Mouse (Mus musculus): ENCODE results near the gene Smg9.

Smg9 gene

DNA sequence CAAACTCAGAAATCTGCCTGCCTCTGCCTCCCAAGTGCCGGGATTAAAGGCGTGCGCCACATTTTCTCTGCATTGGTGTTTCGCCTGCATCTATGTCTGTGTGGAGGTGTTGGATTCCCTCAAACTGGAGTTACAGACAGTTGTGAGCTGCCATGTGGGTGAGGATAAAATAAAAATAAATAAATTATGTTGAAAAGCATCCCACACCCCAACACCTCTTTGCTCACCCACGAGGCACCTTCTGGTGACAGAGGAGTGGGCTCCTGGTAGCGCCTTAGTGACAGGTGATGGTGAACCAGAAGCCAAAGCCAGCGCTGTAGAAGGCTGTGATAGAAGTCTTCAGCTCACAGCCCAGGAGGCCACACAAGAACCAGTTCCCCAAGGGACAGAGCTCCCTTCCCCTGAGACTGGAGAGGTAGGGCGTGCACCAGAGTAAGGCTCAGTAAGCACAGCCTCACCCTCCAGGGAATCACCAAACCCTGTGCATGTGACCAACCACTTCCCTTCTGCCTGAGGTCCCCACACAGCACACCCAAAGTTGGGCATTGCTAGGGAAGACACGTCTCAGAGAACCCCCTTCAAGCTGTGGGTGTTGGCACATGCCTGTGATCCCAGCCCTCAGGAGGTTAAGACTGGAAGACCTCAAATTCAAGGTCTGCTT lies 46.0 kb downstream of the Smg9 start:
- DNase-seq (ENCODE audit: low spot score in 2 of 2): peak in 1 of 2 experiments; percentile 40

DNA sequence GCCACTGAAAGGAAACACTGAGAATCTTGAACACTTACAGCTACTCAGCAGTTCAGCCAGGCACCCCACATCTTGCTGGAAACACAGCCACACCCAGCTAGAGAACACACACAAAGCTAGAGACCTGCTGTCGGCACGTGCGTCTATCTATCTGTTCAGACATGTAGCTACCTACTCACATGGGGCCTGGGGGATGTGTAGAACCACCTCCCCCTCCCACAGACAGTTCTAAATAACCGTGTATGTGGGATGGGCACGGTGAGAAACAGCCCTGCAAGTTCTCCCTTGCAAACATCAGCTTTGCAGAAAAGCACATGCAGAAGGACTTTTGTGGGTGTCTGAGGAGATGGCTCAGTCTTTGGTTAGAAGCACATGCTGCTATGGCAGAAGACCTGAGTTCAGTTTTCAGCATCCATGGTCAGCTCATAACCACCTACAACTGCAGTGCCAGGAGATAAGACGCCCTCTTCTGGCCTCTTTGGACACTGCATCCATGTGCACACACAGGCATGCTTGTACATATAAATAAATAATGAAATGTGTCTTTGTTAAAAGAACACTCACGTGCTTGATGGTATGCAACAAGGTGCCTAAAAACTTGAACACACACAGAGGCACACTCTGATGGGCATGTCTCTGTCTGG lies 47.4 kb downstream of the Smg9 start:
- peak; percentile 44 to 73 for DNase-seq (ENCODE audit: low spot score in 2 of 2)

DNA sequence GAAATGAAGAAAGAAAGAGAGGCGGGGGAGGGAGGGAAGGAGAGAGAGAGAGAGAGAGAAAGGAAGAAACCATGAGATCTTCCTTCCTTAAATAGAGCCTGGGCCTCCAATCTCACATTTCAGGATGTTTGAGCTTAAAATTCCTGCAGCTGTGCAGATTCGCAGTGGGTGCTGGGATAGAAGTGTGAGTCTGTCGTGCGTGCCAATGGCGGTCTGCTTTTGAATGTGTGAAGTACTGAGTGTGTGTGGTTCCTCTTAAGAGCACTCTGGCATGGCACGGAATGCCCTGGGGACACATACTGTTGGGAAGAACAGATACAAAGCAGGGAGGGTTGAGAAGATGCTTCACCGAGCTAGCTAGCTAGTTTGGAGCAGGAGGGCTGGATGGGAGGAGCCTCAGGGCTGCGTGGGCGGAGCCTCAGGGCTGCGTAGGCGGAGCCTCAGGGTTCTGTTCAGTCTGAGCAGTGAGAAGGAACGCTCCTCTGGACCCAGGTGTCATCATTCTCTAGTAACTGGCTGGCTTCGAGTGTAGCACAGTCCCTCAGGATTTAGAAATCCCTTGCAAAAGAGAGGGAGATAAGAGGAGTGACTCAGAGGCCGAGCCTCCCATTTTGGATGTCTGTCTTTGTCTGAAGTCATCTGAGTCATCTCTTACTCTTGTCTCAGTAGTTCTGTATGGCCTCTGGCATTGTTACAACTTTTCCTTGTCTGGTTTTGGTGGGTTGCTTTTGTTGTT lies 49.5 kb downstream of the Smg9 start:
- peak; percentile 26 to 63 for DNase-seq (ENCODE audit: low spot score in 2 of 2)

DNA sequence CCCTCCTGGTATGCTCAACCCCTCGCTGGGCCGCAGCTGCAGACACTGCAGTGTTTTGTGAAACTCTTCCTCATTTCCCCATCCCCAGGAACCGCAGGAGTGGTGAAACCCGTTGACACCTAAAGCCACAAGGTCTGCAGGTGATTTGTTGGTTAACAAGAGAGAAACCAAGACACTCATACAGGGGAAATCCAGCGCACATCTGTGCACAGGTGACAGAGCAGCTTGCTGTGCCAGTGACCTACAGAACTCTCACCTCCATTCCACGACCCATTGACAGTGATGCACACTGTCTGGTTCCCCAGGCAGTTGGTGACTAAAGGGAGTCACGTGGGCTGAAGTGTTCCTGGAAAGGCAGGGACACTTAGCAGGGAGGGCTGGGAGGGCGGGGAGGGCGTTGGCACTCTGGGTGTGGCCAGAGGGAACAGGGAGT lies 51.2 kb downstream of the Smg9 start:
- no peak for DNase-seq (ENCODE audit: low spot score in 2 of 2)

DNA sequence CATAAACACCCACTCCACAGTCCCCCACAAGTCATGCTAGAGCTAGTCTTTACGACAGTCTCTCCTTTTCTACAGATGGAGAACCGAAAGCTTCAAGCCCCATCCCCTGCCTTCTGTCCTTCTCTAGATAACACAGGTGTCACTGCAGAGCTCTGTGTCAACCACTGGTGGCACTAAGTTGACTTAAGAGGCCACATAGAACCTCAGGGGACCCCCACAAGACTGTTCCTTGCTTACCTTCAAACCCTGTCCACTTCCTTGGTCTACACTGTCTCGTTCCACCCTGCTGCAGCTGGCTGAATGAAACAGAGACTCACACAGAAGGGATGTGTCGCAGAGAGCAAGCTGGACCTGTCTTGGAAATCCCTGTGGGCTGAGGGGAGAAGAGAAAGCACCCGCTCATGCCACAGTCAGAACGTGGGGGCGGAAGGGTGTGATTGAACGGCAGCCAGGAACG lies 52.5 kb downstream of the Smg9 start, which contains the start of gene Irgc1:
Gene Irgc1 (minus strand): TSS at position 443 of the 457 bp plus-strand sequence.
- peak in 1 of 2 experiments; percentile 26 for DNase-seq (ENCODE audit: low spot score in 2 of 2)

DNA sequence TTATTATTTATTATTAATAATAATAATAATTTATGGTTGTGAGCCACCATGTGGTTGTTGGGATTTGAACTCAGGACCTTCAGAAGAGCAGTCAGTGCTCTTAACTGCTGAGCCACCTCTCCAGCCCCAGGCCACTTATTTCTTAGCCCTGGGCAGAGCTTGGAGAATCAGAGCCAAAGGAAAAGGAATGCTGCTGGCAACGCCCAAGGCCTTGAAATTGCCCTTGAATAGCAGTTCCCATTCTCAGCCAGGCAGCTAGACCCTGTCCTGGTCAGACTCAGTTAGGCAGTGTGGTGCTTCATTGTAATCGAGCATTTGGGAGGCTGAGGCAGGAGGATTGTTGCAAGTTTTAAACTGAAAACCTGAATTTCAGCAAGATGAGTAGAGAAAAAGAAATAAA lies 54.8 kb downstream of the Smg9 start:
- no peak for DNase-seq (ENCODE audit: low spot score in 2 of 2)

DNA sequence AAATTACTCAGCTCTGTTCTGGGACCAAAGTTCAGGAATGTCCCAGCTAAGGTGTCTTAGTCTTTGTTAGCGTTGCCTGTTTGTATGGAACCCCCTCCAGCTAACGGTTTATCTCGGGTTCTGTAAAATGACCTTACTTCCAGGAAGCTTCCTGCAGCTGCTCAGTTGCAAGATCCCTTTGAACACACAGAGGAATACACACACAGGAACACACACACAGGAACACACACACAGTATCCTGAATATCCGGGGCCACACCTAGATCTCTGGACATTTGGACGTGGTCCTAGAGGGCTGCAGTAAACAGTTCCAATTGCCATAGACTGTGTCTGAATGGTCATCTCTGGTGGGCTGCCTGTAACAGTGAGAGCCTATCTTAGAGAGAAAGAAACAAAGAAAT lies 56.3 kb downstream of the Smg9 start:
- DNase-seq (ENCODE audit: low spot score in 2 of 2): no peak

DNA sequence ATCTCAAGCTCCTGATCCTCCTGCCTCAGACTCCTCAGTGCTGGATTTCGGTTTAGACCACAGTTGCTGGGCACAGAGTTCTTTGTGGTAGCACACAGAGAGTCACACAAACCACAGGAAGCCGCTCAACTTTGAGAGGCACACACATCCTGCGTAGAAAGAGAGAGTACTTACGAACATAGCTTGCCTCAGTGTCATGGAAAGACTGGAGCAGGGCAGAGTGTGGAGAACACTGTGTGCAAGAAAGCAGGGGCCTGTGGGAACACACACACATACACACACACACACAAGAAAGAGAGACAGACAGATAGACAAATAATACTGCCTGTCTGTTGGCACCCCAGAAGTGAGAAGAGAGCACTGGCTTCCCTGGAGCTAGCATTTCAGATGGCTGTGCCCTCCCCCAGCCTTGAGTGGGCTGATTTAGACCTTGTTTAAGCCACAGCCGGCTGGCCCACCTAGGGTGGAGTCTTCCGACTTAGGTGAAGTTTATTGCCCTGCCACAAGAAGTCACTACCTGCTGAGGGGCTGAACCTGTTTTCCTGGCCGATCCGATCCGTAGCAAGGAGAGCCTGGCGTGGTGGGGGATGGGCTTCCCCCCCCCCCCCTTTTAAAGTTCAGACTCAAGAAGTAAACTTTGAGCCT lies 58.4 kb downstream of the Smg9 start:
- DNase-seq (ENCODE audit: low spot score in 2 of 2): no peak

DNA sequence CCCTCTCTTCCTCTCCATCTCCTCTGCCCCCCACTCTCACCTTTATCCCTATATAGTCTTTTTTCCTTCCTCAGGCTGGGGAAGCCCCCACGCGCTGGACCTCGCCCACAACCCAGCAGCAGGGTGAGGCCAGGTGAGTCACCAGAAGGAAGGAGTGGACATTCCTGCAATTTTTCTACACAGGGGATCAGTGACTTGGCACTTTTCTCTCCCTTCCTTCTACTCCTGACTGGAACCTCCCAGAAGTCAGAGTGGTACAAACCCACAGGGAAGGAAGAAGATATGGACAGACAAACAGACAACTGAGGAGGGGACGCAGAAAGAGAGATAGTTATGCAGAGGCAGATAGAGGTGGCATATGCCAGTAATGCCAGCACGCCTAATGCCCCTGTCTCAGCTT lies 60.0 kb downstream of the Smg9 start:
- DNase-seq (ENCODE audit: low spot score in 2 of 2): no peak

DNA sequence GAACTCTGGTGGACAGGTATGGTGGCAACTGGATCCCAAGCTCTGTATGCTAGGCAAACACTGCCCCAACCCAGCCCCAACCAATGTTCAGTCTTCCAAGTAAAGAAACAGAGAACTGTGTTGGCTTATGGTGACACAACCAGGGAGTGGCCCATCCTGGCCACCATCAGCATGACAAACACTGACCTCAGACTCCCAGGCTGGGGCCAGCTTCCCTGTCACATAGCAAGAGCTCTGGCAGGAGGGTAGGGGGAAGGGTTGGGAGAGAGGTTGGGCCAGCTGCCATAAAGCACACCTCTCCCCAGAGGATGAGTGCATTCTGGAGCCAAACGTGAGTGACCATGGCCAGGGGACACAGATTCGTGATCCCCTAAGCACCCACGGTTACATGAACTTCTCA lies 60.4 kb downstream of the Smg9 start:
- no peak for DNase-seq (ENCODE audit: low spot score in 2 of 2)

DNA sequence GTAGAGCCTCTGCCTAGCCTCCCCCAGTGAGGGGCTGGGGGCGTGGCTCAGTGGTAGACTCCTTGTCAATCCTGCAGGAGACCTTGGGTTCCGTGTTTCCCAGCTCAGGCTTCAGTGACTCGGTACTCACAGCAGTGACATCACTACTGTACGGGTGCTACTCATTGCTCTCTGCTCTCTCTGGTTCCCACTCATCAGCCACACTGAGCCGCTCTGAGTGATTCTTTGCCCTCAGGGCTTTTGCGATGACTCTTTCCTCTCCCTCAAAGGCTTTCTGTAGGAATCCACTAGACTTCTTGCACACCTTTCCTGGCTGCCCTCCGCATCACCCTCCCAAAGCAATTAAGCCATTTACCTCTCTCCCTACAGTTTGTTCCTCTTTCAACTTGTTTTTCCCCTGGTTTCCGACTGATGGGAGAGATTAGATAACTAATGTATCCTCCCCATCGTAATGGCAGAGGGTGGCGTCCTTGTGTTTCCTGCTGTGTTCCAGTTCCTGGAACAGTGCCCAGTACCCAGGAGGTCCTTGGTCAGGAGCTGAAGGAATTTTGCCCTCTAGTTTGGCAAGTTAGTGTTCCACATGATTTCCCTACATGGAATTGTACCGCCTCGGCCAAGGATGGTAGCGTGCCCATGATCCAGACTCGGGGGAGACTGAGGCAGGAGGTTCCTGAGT lies 62.1 kb downstream of the Smg9 start:
- no peak for DNase-seq (ENCODE audit: low spot score in 2 of 2)

DNA sequence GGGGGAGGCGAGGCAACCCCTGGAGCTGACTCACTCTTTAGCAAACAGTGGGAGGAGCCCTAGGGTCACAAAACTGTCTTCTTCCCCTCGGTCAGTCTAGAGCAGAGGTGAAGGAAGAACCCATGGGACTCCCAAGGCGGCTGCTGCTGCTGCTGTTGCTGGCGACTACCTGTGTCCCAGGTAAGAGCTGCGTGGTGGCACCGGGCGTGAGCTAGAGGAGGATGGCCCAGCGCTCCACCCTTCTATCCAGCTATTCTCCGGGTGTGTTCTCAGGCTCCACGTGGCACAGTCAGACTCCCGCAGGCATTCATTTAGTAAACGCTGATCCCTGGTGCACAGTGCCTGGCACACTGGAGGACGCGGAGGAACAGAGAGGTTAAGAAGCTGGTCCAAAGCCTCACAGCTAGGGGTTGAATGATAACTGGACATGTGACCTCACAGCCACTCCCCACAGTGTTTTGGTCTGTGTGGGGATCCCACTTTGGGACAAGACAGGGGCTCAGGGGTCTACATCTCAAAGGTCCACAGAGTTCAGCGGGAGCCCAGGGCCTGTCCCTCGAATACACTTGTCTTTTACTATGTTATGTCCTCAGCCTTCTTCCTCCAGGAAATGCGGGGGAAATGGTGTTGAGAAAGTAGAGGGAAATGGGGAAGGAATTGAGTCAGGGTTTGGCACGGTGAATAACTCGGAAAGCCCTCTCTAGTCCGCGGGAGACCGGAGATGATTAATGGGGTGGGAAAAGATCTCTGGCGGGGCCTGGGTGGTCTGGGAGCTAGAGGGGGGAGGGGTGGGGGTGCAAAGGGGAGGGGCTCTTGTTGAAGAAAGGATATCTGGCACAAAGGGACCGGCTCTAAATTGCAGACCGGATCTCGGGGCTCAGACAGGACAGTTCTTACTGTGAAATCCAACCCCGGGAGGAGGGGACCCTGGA lies 63.2 kb downstream of the Smg9 start, which contains the start of gene Plaur:
Gene Plaur (plus strand): TSS at position 97 of the 932 bp plus-strand sequence.
- no peak for DNase-seq (ENCODE audit: low spot score in 2 of 2)

DNA sequence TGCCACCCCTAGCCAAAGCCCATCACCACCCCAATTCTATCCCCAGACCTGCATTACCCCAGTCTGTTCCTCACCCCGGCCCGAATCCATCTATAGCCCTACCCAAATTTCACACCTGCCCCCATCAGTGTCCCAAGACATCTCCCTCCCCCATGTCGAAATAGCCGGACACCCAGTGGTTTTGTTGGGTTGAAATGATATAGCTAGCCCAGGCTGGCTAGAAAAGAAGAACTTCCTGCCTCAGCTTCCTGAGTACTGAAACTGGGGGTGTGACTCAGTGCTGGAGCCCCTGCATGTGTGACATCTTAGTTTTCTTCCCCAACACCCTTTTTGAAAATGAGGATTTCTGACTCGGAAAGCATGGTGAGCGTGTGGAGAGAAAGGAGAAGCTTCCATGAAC lies 67.4 kb downstream of the Smg9 start:
- DNase-seq (ENCODE audit: low spot score in 2 of 2): no peak

DNA sequence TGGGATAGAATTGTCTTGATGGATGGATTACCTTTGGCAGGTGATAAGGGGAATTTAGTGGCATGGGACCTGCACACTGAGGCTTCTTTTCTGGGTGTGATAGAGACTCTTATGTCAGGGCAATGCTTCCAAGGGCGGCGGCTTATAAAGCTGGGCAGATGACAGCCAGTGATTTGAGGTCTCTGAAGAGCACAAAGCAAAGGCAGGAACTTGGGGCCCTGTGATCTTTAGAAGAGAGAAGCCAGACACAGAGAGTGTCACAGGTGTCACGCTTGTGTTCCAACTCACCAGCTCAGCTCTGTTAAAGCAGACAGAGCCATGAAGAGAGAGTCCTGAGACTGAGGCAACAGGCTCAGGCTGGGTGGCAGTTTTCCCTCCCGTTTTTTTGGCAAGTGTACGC lies 68.5 kb downstream of the Smg9 start:
- no peak for DNase-seq (ENCODE audit: low spot score in 2 of 2)

DNA sequence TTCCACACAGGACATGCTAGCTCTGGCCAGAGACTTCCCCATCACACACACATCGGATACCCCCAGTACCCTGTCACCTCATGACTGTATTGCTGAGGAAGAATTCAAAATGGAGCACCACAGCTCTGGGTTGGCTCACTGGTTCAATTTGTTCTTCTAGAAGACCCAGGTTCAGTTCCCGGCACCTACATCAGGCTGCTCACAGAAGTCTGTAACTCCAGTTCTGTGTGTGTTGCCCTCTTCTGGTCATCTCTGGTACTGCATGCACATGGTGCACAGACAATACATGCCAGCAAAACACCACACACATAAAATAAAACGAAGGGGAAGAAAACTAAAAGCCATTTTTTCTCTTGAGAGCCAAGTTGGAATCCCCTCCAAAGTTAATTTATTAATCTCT lies 69.7 kb downstream of the Smg9 start:
- DNase-seq (ENCODE audit: low spot score in 2 of 2): no peak

DNA sequence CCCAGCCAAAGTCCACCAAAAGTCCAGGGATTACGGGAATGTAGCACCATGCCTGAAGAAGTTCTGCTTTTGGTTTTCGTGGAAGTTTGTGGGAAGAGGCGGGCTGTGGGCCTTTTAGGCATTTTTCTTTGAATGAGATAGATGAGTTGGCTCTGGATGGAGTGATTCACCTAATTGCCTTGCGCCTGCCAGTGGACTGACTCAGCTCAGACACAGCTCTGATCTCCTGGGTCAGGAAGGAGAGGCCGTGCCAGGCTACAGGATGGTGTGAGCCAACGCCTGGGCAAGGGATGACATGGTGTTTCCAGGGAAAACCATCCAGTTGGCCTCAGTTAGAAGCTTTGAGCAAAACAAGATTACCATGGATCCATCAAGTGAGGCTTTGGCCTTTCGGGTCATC lies 70.9 kb downstream of the Smg9 start:
- no peak for DNase-seq (ENCODE audit: low spot score in 2 of 2)

Measured in frontal cortex, postnatal 36 days (tissue).